Mouse (Mus musculus) neural tube, embryonic 11.5 days (tissue): Measurements from ENCODE around the gene Tubg2. TPM values are rescaled to one million over a fixed set of nuclear protein-coding genes. Genes with fewer than 3 reads are reported as not detected.

Experiments
- ATAC-seq: fragments of 200-750 bp; cut with Nextera tagmentation; 2 replicates; pipeline ENCODE4 v1.8.0; 2017; ENCODE audit warnings: moderate number of reproducible peaks, mild to moderate bottlenecking, moderate TSS enrichment, moderate library complexity; ENCODE audit not compliant: insufficient read depth, low FRiP score, low TSS enrichment
- DNase-seq: peaks from one replicate; pipeline ENCODE4 v3.0.0-alpha.2; 2015; ENCODE audit warnings: low spot score
- H3K27ac ChIP-seq: fragments of 300-500 bp; sonication (generic); 2 replicates; pipeline ENCODE4 v1.5.1; 2014; ENCODE audit warnings: low read depth, mild to moderate bottlenecking, low read length
- H3K27me3 ChIP-seq: fragments of 300-500 bp; sonication (generic); 2 replicates; pipeline ENCODE4 v1.6.1; 2014; ENCODE audit warnings: mild to moderate bottlenecking, low read length, mixed read lengths; ENCODE audit not compliant: control insufficient read depth, insufficient read depth
- H3K36me3 ChIP-seq: fragments of 300-500 bp; sonication (generic); 2 replicates; pipeline ENCODE4 v1.6.1; 2014; ENCODE audit warnings: mild to moderate bottlenecking, low read length, moderate library complexity, mixed read lengths; ENCODE audit not compliant: control insufficient read depth, insufficient read depth
- H3K4me1 ChIP-seq: fragments of 300-500 bp; sonication (generic); 2 replicates; pipeline ENCODE4 v1.6.1; 2014; ENCODE audit warnings: low read length, mixed read lengths; ENCODE audit not compliant: control insufficient read depth, insufficient read depth
- H3K4me2 ChIP-seq: fragments of 300-500 bp; sonication (generic); 2 replicates; pipeline ENCODE4 v1.6.1; 2014; ENCODE audit warnings: low read depth, mild to moderate bottlenecking, moderate library complexity
- H3K4me3 ChIP-seq: fragments of 300-500 bp; sonication (generic); 2 replicates; pipeline ENCODE4 v1.5.1; 2014; ENCODE audit warnings: low read depth, low read length
- H3K9ac ChIP-seq: fragments of 300-500 bp; sonication (generic); 2 replicates; pipeline ENCODE4 v1.6.1; 2014; ENCODE audit warnings: mild to moderate bottlenecking, low read length
- H3K9me3 ChIP-seq: fragments of 300-500 bp; sonication (generic); 2 replicates; pipeline ENCODE4 v1.6.1; 2016; ENCODE audit warnings: low read length; ENCODE audit not compliant: control insufficient read depth
- WGBS: fragments of 180-500 bp; shearing (Covaris S2); extraction: QIAGEN DNeasy Blood & Tissue Kit; methylation state at CpG from one replicate; pipeline ENCODE4 v1.1.7; 2014; 5-methylcytosine and 5-hydroxymethylcytosine counted together
- polyA plus RNA-seq: library from polyadenylated mRNA; unstranded; fragments of >200 nt; fragmentation: Nextera tagmentation; extraction: Ambion mirVana; gene quantifications from 2 replicates; pipeline ENCODE4 v1.2.1, GENCODE M21; 2014

Tubg2 gene
- polyA plus RNA-seq, 1 experiment from 2014 or later = 6.9 TPM

DNA sequence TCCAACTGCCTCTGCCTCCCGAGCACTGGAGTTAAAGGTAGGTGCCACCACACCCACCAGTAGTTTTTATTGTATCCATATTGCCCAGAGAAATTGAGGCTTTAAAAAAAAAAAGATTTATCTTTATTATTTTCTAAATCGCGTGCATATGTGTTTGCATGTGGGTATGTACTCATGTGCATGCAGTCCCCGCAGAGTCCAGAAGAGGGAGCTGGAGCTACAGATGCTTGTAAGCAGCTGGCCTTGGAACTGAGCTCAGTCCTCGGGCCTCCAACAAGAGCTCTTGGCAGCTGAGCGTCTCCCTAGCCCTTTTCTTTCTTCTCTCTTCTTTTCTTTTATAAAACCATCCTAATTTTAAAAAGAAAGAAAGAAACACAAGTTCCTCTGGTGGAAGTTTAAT is 24.0 kb upstream of the Tubg2 start:
- Histone ChIP-seq H3K27me3 (no peaks in the 10 kb centered on the region), H3K9me3 (no peaks in the 10 kb centered on the region), H3K4me1 (no peaks in the 10 kb centered on the region), H3K27ac (no peak overlapping the region), H3K9ac (no peak overlapping the region), H3K4me2 (no peak overlapping the region), H3K36me3 (peaks cover under 1% of the 10 kb centered on the region), H3K4me3 (no peak overlapping the region)
- DNase-seq = no peak
- 92% methylated on average over 6 of the region's 6 CpGs for WGBS
- ATAC-seq = no peak

DNA sequence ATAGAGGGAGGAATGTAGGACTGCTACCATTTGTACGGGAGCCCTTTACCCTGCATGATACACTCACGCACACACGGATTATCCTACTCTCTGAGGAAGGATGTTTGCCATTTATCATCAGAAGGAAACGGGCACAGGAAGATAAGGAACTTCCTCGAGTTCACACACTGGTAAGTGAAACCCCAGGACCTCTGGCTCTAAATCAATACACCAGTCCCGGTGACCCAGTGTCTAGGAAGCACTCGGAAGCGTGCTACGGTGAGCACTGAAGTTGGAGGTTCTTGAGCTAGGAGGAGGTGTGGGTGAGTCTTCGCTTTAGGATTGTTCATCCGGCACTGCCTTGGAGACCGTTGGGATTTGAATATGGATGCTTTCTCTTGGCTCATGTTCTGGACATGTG is 22.7 kb upstream of the Tubg2 start:
- DNase-seq = no peak

GRCm38 (mm10) chr11:101134217-101134865 is 21.4 kb upstream of the Tubg2 start:
- no peak overlapping the region for H3K9ac ChIP-seq
- H3K27me3 ChIP-seq = no peaks in the 10 kb centered on the region
- ATAC-seq = no peak
- no peaks in the 10 kb centered on the region for H3K9me3 ChIP-seq
- no peak overlapping the region for H3K27ac ChIP-seq
- 86% methylated on average over 13 of the region's 13 CpGs for WGBS
- no peaks in the 10 kb centered on the region for H3K36me3 ChIP-seq
- no peak overlapping the region for H3K4me3 ChIP-seq
- H3K4me1 ChIP-seq = no peaks in the 10 kb centered on the region
- DNase-seq = no peak
- H3K4me2 ChIP-seq = no peak overlapping the region

More for the DNA sequence above, 22.7 kb upstream of the Tubg2 start:
- no peaks in the 10 kb centered on the region for H3K36me3 ChIP-seq
- no peak overlapping the region for H3K4me3 ChIP-seq
- no peaks in the 10 kb centered on the region for H3K9me3 ChIP-seq
- 83% methylated on average over 12 of the region's 12 CpGs for WGBS
- H3K4me1 ChIP-seq = no peaks in the 10 kb centered on the region
- no peaks in the 10 kb centered on the region for H3K27me3 ChIP-seq
- no peak overlapping the region for H3K27ac ChIP-seq
- H3K4me2 ChIP-seq = no peak overlapping the region
- no peak overlapping the region for H3K9ac ChIP-seq
- ATAC-seq = no peak

GRCm38 (mm10) chr11:101137000-101137399 is 18.7 kb upstream of the Tubg2 start:
- Histone ChIP-seq H3K4me3 (no peak overlapping the region), H3K9ac (no peak overlapping the region), H3K4me2 (no peak overlapping the region), H3K4me1 (no peaks in the 10 kb centered on the region), H3K27me3 (no peaks in the 10 kb centered on the region), H3K27ac (no peak overlapping the region), H3K36me3 (no peaks in the 10 kb centered on the region), H3K9me3 (no peaks in the 10 kb centered on the region)
- ATAC-seq (no peak), DNase-seq (no peak)
- WGBS = 80% methylated on average over 7 of the region's 7 CpGs

DNA sequence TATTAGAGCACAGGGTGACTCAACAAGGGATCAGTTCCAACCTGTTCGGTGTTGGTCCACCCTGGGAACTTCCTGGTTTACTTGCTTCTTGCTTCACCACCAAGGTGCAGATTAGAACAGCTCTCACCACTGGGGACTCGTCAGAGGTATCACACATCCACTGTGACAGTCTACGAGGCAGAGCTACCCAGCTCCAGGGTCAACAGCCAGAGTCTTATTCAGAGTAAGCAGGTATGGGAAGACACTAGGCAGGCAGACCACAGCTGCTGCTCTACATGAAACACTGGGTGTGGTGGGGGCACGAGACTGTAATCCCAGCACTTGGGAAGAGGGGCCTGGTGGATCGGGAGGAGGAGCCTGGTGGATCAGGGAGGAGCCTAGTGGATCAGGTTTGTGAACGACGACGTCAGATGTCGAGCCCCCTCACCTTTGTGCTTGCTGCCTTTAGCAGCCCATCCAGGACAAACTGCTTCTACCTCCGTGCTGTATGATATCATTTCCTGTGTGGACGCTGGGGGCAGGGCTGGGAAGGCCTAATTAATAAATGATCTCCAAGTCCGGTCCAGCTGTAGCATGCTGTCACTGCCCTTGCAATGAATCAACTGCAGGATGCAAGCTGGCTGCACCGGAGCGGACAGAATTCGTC is 17.0 kb upstream of the Tubg2 start:
- ATAC-seq = no peak
- H3K36me3 ChIP-seq = no peaks in the 10 kb centered on the region
- H3K9me3 ChIP-seq = no peaks in the 10 kb centered on the region
- no peak overlapping the region for H3K4me3 ChIP-seq
- 0 out of 2 replicates have a peak, but pooled peaks cover 4% of the 10 kb centered on the region for H3K4me1 ChIP-seq
- no peaks in the 10 kb centered on the region for H3K27me3 ChIP-seq
- 19% methylated on average over 15 of the region's 15 CpGs for WGBS
- H3K9ac ChIP-seq = no peak overlapping the region
- 0 out of 2 replicates have a peak overlapping the region, but pooled peaks have one; percentile 45 for H3K27ac ChIP-seq
- no peak overlapping the region for H3K4me2 ChIP-seq
- peak; percentile 74 for DNase-seq

DNA sequence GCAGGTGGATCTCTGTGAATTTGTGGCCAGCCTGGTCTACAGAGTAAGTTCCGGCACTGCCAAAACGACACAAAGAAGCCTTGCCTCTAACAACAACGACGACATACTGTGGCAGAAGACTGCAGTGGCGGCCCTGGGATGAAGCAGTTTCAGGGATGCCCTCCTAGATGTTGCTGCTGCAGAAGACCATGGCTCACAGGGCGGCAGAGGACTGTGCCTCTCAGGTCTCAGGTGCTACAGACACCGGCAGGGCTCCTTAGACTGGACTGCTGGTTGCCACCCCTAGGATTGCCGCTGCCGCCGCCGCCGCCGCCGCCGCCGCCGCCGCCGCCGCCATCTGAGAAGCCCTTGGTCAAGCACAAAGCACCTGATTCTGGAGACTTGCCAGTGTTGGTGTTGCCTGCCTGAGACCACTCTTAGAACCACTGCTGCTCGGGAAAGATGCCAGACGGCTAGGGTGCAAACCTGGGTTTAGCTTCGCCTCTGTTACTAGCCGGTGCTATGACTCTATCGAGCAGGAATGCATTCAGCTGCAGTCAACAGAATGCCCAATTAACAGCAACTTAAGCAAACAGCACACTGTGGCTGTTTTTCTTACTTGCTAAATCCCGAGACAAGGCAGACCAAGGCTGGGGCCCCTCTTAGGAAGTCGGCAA is 15.4 kb upstream of the Tubg2 start:
- Histone ChIP-seq H3K9me3 (no peaks in the 10 kb centered on the region), H3K27me3 (no peaks in the 10 kb centered on the region), H3K4me2 (peak overlapping the region; percentile 22), H3K9ac (no peak overlapping the region), H3K36me3 (no peaks in the 10 kb centered on the region), H3K4me1 (0 out of 2 replicates have a peak, but pooled peaks cover 6% of the 10 kb centered on the region), H3K4me3 (no peak overlapping the region), H3K27ac (no peak overlapping the region)
- WGBS = 45% methylated on average over 27 of the region's 27 CpGs
- no peak for ATAC-seq
- no peak for DNase-seq

- no peak overlapping the region for H3K27ac ChIP-seq
- no peaks in the 10 kb centered on the region for H3K27me3 ChIP-seq
- no peaks in the 10 kb centered on the region for H3K9me3 ChIP-seq
- DNase-seq = no peak
- H3K4me2 ChIP-seq = no peak overlapping the region
- no peak for ATAC-seq
- 82% methylated on average over 8 of the region's 8 CpGs for WGBS
- H3K36me3 ChIP-seq = no peaks in the 10 kb centered on the region
- H3K4me3 ChIP-seq = no peak overlapping the region
- H3K4me1 ChIP-seq = 0 out of 2 replicates have a peak, but pooled peaks cover 6% of the 10 kb centered on the region
- H3K9ac ChIP-seq = no peak overlapping the region
Measured at GRCm38 (mm10) chr11:101141088-101141487, 14.6 kb upstream of the Tubg2 start.

- Histone ChIP-seq H3K4me3 (no peak overlapping the region), H3K4me1 (0 out of 2 replicates have a peak, but pooled peaks cover 6% of the 10 kb centered on the region), H3K9me3 (no peaks in the 10 kb centered on the region), H3K9ac (no peak overlapping the region), H3K27me3 (no peaks in the 10 kb centered on the region), H3K4me2 (no peak overlapping the region), H3K27ac (no peak overlapping the region), H3K36me3 (no peaks in the 10 kb centered on the region)
- 86% methylated on average over 10 of the region's 10 CpGs for WGBS
- ATAC-seq (no peak), DNase-seq (no peak)
Measured at GRCm38 (mm10) chr11:101142215-101142967, 13.3 kb upstream of the Tubg2 start.
